Mouse (Mus musculus) forebrain, embryonic 14.5 days (tissue): ENCODE measurements at regions not wholly inside any gene's neighbourhood (a gene's known extent, or its start where the extent isn't known, plus 50 kb on each side); places are given as distances from the start of the nearest gene placed in this dataset.

Source experiments
- ATAC-seq: fragments of 200-750 bp; cut with Nextera tagmentation; 2 replicates; pipeline ENCODE4 v1.8.0; 2017; ENCODE audit warnings: mild to moderate bottlenecking, moderate library complexity
- DNase-seq: peaks from one replicate; pipeline ENCODE4 v3.0.0-alpha.2; 2015; ENCODE audit warnings: low spot score
- H3K27ac ChIP-seq: fragments of 300-500 bp; sonication (generic); 2 replicates; pipeline ENCODE4 v1.5.1; 2014; ENCODE audit warnings: low read depth, mild to moderate bottlenecking, control low read depth, low read length, moderate library complexity
- H3K27me3 ChIP-seq: fragments of 300-500 bp; sonication (generic); replicated peaks from 2 replicates; pipeline ENCODE4 v1.6.1; 2014; ENCODE audit warnings: low read length, control low read depth, mixed read lengths; ENCODE audit not compliant: control insufficient read depth, insufficient read depth
- H3K36me3 ChIP-seq: fragments of 300-500 bp; sonication (generic); 2 replicates; pipeline ENCODE4 v1.6.1; 2014; ENCODE audit warnings: low read length, control low read depth; ENCODE audit not compliant: control insufficient read depth, insufficient read depth
- H3K4me1 ChIP-seq: fragments of 300-500 bp; sonication (generic); 2 replicates; pipeline ENCODE4 v1.6.1; 2014; ENCODE audit warnings: antibody characterized with exemption, low read length, control low read depth; ENCODE audit not compliant: control insufficient read depth, insufficient read depth
- H3K4me2 ChIP-seq: fragments of 300-500 bp; sonication (generic); 2 replicates; pipeline ENCODE4 v1.6.1; 2014; ENCODE audit warnings: mild to moderate bottlenecking, control low read depth, low read length
- H3K4me3 ChIP-seq: fragments of 300-500 bp; sonication (generic); 2 replicates; pipeline ENCODE4 v1.5.1; 2014; ENCODE audit warnings: low read depth, low read length, control low read depth
- H3K9ac ChIP-seq: fragments of 300-500 bp; sonication (generic); 2 replicates; pipeline ENCODE4 v1.6.1; 2014; ENCODE audit warnings: mild to moderate bottlenecking, low read length, control low read depth, moderate library complexity
- H3K9me3 ChIP-seq: fragments of 300-500 bp; sonication (generic); replicated peaks from 2 replicates; pipeline ENCODE4 v1.6.1; 2016; ENCODE audit warnings: low read length, control low read depth, mixed read lengths; ENCODE audit not compliant: control insufficient read depth
- WGBS: fragments of 180-500 bp; shearing (Covaris S2); extraction: QIAGEN DNeasy Blood & Tissue Kit; methylation state at CpG from one replicate; pipeline ENCODE4 v1.1.7; 2014; 5-methylcytosine and 5-hydroxymethylcytosine counted together

DNA sequence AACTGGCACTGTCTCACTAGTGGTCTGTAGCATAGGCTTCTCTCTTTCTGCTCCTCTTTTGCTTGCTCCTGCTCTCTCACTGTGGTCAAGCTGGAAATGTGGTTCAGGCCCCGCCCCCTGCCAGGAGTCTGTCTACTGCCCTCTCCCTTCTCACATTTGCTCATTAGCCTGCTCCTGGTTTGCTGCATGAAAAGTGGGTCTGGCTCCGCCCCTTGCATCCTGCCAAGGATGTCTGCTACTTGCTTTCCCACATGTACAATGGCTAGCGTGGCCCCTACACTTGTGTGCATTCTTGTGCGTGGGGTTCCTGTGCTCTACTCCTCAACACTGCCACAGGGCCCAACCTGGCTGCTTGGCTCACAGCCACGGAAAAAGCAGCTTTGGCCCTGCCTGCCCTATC lies 326.7 kb upstream of the Chrm3 start:
- no peak overlapping the region for H3K9ac ChIP-seq
- DNase-seq (peak; percentile 4), ATAC-seq (peak; percentile 40; the same call in 1 of the 2 replicates)
- H3K9me3 ChIP-seq, result no peaks in the 10 kb centered on the region
- H3K27ac ChIP-seq, result no peak overlapping the region
- WGBS, result 52% methylated on average over 5 of the region's 5 CpGs
- no peak overlapping the region for H3K4me2 ChIP-seq
- H3K27me3 ChIP-seq, result no peaks in the 10 kb centered on the region
- no peaks in the 10 kb centered on the region for H3K4me1 ChIP-seq
- H3K4me3 ChIP-seq, result no peak overlapping the region
- H3K36me3 ChIP-seq, result no peaks in the 10 kb centered on the region

DNA sequence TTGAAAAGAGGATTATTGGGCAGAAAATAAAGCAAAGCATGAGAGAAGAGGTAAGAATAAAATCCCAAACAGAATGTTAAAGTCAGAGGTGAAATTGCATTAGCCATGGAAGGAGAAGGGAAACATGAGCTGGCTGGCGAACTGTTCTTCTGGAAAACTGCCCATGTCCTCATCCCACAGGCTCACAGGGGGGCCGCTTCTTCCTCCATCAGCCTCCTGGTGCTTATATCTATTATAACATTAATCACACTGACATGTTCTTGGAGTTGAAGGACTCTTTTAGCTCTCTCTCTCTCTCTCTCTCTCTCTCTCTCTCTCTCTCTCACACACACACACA lies 293.4 kb upstream of the Chrm3 start:
- DNase-seq (peak; percentile 3), ATAC-seq (no peak; the same call in 1 of the 2 replicates)
- Histone ChIP-seq H3K27me3 (no peaks in the 10 kb centered on the region), H3K4me1 (no peaks in the 10 kb centered on the region), H3K4me3 (no peak overlapping the region), H3K4me2 (no peak overlapping the region), H3K36me3 (no peaks in the 10 kb centered on the region), H3K27ac (0 out of 2 replicates have a peak overlapping the region, but pooled peaks have one; percentile 27), H3K9ac (no peak overlapping the region), H3K9me3 (no peaks in the 10 kb centered on the region)
- 67% methylated on average over 2 of the region's 2 CpGs for WGBS

DNA sequence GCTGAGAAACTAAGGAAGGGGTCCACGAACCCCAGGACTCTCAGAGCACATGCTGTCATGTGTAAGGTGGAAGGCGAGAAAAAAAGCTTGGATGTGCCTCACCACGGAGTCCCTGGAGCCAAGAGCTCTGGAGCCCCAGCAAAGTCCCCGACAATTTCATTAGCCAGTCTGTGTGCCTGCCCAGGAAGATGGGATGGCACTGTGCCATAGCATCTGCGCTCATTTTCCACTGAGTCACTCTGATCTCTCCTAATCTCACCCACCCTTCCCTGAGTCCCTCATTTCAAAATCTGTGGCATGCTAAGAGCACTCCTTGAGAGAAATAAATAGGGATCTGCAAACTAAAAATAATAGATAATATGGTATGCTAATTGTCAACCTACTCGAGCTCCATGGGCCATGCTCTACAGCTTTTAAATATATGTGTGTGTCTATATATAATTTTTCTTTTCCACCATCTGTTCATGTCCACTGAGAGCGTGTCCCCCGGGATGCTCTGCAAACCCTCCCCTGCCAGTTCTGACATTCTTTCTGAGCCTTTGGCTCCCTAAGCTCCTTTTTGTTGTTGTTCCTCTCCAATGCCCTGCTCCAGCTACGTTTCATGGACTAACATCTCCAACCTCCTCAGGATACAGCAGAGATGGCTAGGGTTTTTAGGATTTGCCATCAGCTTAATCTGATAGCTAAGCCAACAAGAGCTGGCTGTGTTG lies 292.9 kb upstream of the Chrm3 start:
- Histone ChIP-seq H3K9me3 (no peaks in the 10 kb centered on the region), H3K27me3 (no peaks in the 10 kb centered on the region), H3K4me3 (no peak overlapping the region), H3K4me1 (no peaks in the 10 kb centered on the region), H3K36me3 (no peaks in the 10 kb centered on the region), H3K4me2 (no peak overlapping the region), H3K27ac (no peak overlapping the region), H3K9ac (no peak overlapping the region)
- WGBS, result 56% methylated on average over 9 of the region's 9 CpGs
- ATAC-seq (peak; percentile 77), DNase-seq (peak; percentile 59)

DNA sequence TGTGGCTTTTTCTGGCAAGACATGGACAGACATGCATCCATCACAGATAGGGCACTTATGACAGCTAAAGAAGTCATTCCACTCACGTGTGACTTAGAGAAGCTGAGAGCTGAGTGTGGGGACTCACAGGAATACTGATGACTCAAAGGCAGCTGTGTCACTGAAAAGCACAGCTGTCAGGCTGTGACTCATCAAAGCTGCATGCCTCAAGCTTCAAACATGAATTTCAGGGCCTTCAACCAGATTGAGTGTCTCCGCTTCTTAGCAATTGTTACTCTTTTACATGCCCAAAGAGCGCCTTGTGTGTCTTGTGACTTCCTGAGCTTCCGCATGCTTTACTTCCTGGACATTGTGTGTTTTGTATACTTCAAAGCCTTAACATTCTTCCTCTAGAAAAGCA lies 276.2 kb upstream of the Chrm3 start:
- WGBS, result 90% methylated on average over 4 of the region's 4 CpGs
- no peaks in the 10 kb centered on the region for H3K4me1 ChIP-seq
- DNase-seq, result peak; percentile 29
- H3K36me3 ChIP-seq, result no peaks in the 10 kb centered on the region
- no peak overlapping the region for H3K4me2 ChIP-seq
- no peak for ATAC-seq
- H3K27me3 ChIP-seq, result no peaks in the 10 kb centered on the region
- no peaks in the 10 kb centered on the region for H3K9me3 ChIP-seq
- no peak overlapping the region for H3K9ac ChIP-seq
- no peak overlapping the region for H3K27ac ChIP-seq
- no peak overlapping the region for H3K4me3 ChIP-seq

DNA sequence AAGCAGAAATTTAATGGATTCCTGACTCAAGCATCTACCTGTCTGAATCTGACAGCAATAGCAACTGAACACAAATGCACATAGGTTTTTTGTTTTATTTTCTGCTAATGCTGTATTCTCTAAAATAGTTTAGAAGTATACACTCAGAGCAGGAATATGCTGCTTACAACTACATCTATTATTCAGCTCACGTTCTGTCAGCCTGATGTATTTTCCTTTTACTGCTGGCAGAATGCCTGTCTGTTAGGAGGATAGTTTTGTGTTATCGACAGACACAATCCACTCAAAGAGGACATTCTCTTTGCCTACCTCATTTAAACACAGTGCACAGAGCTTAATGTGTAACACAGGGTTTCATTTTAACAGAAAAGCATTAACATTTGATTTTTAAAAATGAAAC lies 269.8 kb upstream of the Chrm3 start:
- no peak overlapping the region for H3K4me2 ChIP-seq
- H3K27me3 ChIP-seq, result no peaks in the 10 kb centered on the region
- WGBS, result 49% methylated on average over 2 of the region's 2 CpGs
- ATAC-seq (no peak), DNase-seq (peak; percentile 57)
- H3K4me3 ChIP-seq, result no peak overlapping the region
- H3K9ac ChIP-seq, result no peak overlapping the region
- no peaks in the 10 kb centered on the region for H3K4me1 ChIP-seq
- H3K27ac ChIP-seq, result no peak overlapping the region
- no peaks in the 10 kb centered on the region for H3K36me3 ChIP-seq
- no peaks in the 10 kb centered on the region for H3K9me3 ChIP-seq

DNA sequence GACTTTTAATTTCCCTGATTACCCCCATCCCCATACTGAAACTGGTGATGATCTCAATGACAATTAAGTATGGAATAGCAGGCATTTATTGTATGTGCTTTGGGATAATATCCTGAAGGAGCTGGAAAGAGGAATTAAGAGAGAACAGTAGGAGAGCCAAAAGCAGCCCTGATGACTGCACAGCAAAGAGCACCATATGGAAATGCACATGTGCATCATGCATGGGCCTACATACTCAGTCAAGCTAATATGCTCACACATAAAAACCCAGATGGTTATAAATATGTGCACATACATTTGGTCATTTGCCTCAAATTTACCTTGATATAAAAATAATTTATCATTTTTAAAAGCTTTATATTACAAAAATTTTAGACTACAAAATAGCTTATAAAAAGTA lies 259.0 kb upstream of the Chrm3 start:
- Histone ChIP-seq H3K4me1 (no peaks in the 10 kb centered on the region), H3K27ac (no peak overlapping the region), H3K36me3 (no peaks in the 10 kb centered on the region), H3K4me3 (no peak overlapping the region), H3K9me3 (no peaks in the 10 kb centered on the region), H3K4me2 (no peak overlapping the region), H3K27me3 (no peaks in the 10 kb centered on the region), H3K9ac (no peak overlapping the region)
- DNase-seq (peak; percentile 57), ATAC-seq (peak; percentile 79; the same call in 1 of the 2 replicates)

DNA sequence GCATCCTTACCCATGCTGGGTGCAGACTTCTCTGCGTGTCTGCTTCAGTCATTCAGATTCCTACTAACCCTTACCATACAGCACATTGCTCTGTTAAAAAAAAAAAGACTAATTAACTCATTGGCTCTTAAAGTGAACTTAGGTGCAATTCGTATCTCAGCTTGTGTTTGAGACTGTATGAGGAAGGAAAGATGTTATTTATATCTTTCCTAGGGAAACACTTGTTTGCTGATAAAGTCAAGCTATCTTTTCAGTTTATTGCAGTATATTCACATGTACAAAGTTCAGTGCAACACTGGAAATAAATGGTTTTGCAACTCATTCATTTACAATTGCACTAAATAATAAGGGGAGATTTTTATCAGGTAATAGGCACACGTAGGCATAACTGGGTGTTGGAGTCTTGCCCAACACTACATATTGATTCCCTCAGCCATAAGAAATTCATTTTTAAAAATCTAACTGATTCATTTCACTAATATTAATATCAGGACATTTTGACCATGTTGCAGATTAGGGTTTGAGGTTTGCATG lies 257.8 kb upstream of the Chrm3 start:
- H3K4me2 ChIP-seq, result no peak overlapping the region
- no peak overlapping the region for H3K27ac ChIP-seq
- ATAC-seq (no peak), DNase-seq (no peak)
- no peaks in the 10 kb centered on the region for H3K27me3 ChIP-seq
- 85% methylated on average over 3 of the region's 3 CpGs for WGBS
- H3K4me3 ChIP-seq, result no peak overlapping the region
- H3K9me3 ChIP-seq, result no peaks in the 10 kb centered on the region
- no peaks in the 10 kb centered on the region for H3K4me1 ChIP-seq
- H3K9ac ChIP-seq, result no peak overlapping the region
- H3K36me3 ChIP-seq, result no peaks in the 10 kb centered on the region

DNA sequence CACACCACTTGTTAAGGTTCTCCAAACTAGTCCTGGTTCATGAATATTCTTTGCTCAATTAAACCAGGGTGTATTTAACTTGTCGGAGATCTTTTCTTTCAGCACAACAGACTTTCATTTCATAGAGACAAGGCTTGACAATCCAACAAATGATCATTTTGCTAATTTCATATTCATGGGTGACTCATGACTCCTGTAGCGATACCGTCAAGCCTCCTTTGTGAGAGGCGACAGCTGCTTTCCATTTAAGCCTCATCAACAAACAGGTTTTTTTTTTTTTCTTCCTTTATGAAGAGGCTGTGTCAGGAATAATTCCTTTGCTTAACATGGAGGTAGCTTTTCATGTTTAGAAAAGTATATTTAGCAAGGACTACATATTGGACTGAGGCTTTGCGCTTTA lies 214.3 kb upstream of the Chrm3 start:
- DNase-seq, result peak; percentile 11
- no peak for ATAC-seq
- Histone ChIP-seq H3K4me3 (no peak overlapping the region), H3K27me3 (no peaks in the 10 kb centered on the region), H3K4me1 (no peaks in the 10 kb centered on the region), H3K4me2 (no peak overlapping the region), H3K9ac (no peak overlapping the region), H3K9me3 (no peaks in the 10 kb centered on the region), H3K36me3 (no peaks in the 10 kb centered on the region), H3K27ac (no peak overlapping the region)
- 70% methylated on average over 5 of the region's 5 CpGs for WGBS

DNA sequence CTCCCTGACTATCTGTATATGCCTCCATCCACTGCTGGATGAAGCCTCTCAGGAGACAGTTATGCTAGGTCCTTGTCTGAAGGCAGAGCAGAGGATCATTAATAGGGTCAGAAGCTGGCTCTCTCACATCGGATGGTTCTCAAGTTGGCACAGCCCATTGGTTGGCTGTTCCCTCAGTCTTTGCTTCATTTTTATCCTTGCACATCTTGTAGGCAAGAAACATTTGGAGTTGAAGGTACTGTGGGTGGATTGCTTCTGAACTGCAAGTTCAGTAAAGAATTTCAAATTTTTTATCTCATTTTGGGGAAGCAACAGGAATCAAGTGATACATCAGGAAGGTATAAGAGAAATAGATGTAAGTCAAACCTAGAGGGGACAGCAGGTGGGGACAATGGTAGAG lies 206.2 kb upstream of the Chrm3 start:
- H3K4me3 ChIP-seq, result no peak overlapping the region
- 93% methylated on average over 1 of the region's 1 CpGs for whole genome bisulfite sequencing
- H3K36me3 ChIP-seq, result no peaks in the 10 kb centered on the region
- H3K9me3 ChIP-seq, result no peaks in the 10 kb centered on the region
- no peak overlapping the region for H3K9ac ChIP-seq
- no peak overlapping the region for H3K27ac ChIP-seq
- H3K4me2 ChIP-seq, result no peak overlapping the region
- H3K27me3 ChIP-seq, result no peaks in the 10 kb centered on the region
- DNase-seq (no peak), ATAC-seq (no peak)
- no peaks in the 10 kb centered on the region for H3K4me1 ChIP-seq
